16 mouse cellular contexts compared by ENCODE assay signal in the genomic region with DNA sequence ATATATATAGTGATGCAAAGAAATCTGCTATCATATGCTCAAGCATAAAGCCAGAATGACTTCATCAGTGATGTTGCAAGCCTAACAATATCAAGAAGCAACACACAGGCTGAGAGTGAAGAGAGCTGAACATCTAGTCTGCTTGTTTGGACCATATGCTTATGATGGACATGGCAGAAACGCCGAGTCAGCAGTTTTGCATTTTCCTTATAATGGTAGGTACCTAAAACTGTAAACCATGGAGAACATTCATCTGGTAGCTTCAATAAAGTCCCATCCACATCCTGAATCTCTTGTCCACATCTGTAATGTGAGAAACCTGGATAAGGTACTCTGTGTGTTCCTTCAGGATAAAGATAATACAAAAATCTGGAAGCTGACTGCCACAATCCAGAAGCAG.
"Had no signal": no experiment of that assay in that cellular context is flagged by ENCODE, and none has a peak within 500 bp of the region (broad histone marks: within the 10 kb centered on the region; RNA-seq: fewer than 3 reads in every experiment).

No protein-coding gene starts in this region.

- H3K27me3 ChIP-seq: neural tube, embryonic 13.5 days; neural tube, embryonic 15.5 days; stomach, embryonic 15.5 days had no signal

- H3K27ac ChIP-seq: neural tube, embryonic 13.5 days; neural tube, embryonic 15.5 days; stomach, embryonic 15.5 days; stomach, postnatal 0 days had no signal

- H3K4me2 ChIP-seq: neural tube, embryonic 13.5 days; neural tube, embryonic 15.5 days; stomach, embryonic 15.5 days had no signal

- DNase-seq: retina, postnatal 1 day; right cerebral cortex, adult 18-20 months; right cerebral cortex, postnatal 14 days; right cerebral cortex, postnatal 25 days; right cerebral cortex, postnatal 4 days; spleen, adult 18-20 months; thymus, adult 18-20 months; thymus, adult 2 months; thymus, postnatal 14 days; thymus, postnatal 25 days; thymus, postnatal 36 days; thymus, postnatal 4 days had no signal

- H3K9ac ChIP-seq: neural tube, embryonic 13.5 days; neural tube, embryonic 15.5 days; stomach, embryonic 15.5 days had no signal

- H3K36me3 ChIP-seq: neural tube, embryonic 13.5 days; neural tube, embryonic 15.5 days; stomach, embryonic 15.5 days had no signal

- H3K4me1 ChIP-seq: neural tube, embryonic 13.5 days; neural tube, embryonic 15.5 days; stomach, embryonic 15.5 days had no signal

- H3K4me3 ChIP-seq: neural tube, embryonic 13.5 days; neural tube, embryonic 15.5 days; stomach, embryonic 15.5 days had no signal

- H3K9me3 ChIP-seq: neural tube, embryonic 13.5 days; neural tube, embryonic 15.5 days; stomach, embryonic 15.5 days had no signal
